Mouse (Mus musculus) bone marrow macrophage, adult 2 months (primary cell): ENCODE results near the gene Ddx20. TPM values are rescaled to one million over a fixed set of nuclear protein-coding genes. Genes with fewer than 3 reads are reported as not detected.

ENCODE experiments used
- H3K27ac ChIP-seq: 2 replicates; pipeline ENCODE4 v1.5.1; 2012; ENCODE audit warnings: low read depth, low read length; ENCODE audit not compliant: insufficient read depth
- H3K4me1 ChIP-seq: 2 replicates; pipeline ENCODE4 v1.6.1; 2012; ENCODE audit warnings: low read length; ENCODE audit not compliant: control insufficient read depth, insufficient read depth
- H3K4me3 ChIP-seq: 2 replicates; pipeline ENCODE4 v1.5.1; 2012; ENCODE audit warnings: mild to moderate bottlenecking, low read length, moderate library complexity; ENCODE audit not compliant: insufficient read depth
- CTCF ChIP-seq: IDR thresholded peaks from 2 replicates; pipeline ENCODE4 v1.5.1; 2012; ENCODE audit warnings: low read depth, mild to moderate bottlenecking, low read length, moderate library complexity
- POLR2A ChIP-seq: IDR thresholded peaks from 2 replicates; pipeline ENCODE4 v1.6.1; 2012; ENCODE audit warnings: mild to moderate bottlenecking, low read depth, low read length, borderline replicate concordance
- polyA plus RNA-seq: library from polyadenylated mRNA; stranded (reverse); fragments of >200 nt; gene quantifications from 2 replicates; pipeline ENCODE4 v1.2.4, GENCODE M21; 2012; ENCODE audit not compliant: missing spikeins, insufficient read depth, insufficient read length

The Ddx20 gene
- polyA plus RNA-seq, 1 experiment, result 14.6 TPM

DNA sequence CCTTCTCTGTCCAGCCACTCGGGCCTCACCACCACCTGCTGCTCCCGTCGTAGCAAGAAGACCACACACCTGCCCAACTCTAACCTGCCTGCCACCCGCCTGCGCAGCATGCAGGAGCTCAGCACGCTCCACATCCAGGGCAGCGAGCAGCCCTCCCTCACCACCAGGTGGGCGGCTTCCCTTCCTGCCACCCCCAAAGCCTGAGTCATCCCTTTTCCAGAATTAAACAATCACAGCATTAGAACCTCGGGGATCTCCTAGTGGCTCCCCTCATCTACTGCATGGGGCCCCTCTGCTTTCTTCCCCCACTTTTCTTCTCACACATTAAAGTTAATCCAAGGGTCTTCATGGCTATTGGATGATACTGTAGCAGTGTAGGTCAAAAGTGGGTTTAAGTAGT, 19.2 kb downstream of the Ddx20 start:
- TF ChIP-seq POLR2A (no peak), CTCF (no peak)
- Histone ChIP-seq H3K4me3 (no peak overlapping the region), H3K4me1 (no peaks in the 10 kb centered on the region), H3K27ac (no peak overlapping the region)

DNA sequence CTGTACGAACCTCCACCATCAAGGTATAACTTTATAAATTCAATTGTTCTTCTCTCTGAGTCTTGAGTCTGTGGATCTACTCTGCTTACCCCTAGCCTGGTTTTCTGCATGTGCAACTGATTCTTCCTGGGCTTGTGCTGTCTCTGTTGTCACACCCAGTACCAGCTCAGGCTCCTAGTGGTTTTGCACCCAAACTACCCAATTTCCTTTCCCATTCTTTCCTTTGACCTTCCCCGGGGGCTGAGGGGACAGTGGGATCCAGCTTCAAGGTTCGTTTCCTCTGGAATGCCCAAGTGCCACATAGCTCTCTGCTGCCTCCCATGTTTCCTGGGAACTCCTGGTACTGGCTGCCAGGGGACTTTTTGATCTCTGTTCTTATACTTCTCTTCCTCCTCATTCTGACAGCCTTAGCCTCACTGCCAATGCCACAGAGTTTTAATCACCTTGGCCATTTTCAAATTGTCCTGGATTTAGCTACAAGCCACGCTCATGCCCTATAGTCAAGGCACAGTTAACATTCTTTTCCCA, 20.3 kb downstream of the Ddx20 start:
- Histone ChIP-seq H3K4me3 (no peak overlapping the region), H3K4me1 (no peaks in the 10 kb centered on the region), H3K27ac (no peak overlapping the region)
- TF ChIP-seq POLR2A, result no peak
- TF ChIP-seq CTCF, result no peak

DNA sequence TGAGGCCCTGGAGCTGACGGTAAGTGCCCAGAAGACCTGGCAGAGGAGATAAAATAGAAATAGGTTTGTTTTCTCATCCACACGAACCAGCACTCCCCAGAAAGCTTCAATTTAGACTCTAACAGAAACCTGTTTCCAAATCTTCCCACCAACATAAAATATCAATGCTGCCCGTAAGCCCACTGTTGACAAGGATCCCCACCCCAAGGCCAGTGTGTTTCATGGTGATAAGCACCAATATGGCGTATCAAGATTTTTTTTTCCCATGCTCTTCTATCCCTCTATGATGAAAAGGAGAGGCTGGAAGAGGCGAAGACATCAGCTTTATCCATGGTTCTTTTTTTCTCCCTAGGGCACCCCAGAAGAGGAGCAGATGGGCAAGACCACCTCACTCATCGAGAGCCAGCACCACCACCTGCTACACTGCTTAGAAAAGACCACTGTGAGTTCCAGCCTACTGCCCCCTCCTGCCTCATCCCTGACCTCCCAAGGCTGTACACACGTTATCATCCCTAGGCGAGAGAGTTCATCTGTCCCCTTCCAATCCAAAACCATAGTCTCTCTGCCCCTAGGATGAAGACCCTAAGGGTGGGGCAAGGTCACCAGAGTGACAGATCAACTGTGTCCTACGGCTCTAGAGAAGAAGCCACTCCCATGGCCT, 22.1 kb downstream of the Ddx20 start:
- Histone ChIP-seq H3K4me1 (no peaks in the 10 kb centered on the region), H3K27ac (no peak overlapping the region), H3K4me3 (no peak overlapping the region)
- TF ChIP-seq POLR2A, result no peak
- TF ChIP-seq CTCF, result no peak

DNA sequence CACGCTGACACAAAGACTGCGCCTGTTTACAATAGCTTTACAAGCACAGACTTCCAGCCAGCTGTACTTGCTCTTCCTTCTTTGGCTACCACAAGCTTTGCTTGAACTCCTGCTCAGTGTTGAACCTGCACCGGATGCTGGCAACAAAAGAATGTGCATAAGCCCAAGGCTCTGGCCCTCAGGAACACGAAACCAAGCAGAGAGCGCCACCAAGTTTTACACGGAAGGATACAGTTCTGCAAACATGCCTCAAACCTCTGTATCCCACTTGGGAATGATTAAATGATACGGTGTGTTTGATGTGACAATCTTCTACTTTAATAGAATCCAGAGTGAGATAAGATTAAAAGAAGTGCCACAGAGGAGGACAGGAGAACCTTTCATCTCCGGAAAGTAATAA, 24.3 kb downstream of the Ddx20 start:
- Histone ChIP-seq H3K4me1 (no peaks in the 10 kb centered on the region), H3K4me3 (no peak overlapping the region), H3K27ac (no peak overlapping the region)
- TF ChIP-seq POLR2A (no peak), CTCF (no peak)

DNA sequence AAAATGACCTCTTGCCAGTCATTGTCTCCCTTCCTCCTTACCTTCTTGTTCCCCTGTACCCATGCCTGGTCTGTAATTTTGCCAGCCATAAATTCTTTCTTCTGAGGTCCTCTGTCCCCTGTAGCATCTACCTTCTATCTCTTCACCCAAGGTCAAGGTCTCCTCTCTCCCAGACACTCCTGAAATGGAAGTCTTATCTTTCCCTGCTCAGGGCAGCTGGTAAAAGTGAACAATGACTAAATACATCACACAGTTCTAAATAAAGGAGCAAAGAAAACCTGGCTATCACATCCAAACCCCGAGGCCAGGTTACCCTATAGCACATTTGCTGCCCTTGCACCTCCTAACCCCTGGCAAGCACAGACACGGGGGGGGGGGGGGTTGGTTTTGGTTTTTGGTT, 26.8 kb downstream of the Ddx20 start:
- Histone ChIP-seq H3K27ac (no peak overlapping the region), H3K4me3 (no peak overlapping the region), H3K4me1 (no peaks in the 10 kb centered on the region)
- TF ChIP-seq CTCF, result no peak
- no peak for TF ChIP-seq POLR2A

DNA sequence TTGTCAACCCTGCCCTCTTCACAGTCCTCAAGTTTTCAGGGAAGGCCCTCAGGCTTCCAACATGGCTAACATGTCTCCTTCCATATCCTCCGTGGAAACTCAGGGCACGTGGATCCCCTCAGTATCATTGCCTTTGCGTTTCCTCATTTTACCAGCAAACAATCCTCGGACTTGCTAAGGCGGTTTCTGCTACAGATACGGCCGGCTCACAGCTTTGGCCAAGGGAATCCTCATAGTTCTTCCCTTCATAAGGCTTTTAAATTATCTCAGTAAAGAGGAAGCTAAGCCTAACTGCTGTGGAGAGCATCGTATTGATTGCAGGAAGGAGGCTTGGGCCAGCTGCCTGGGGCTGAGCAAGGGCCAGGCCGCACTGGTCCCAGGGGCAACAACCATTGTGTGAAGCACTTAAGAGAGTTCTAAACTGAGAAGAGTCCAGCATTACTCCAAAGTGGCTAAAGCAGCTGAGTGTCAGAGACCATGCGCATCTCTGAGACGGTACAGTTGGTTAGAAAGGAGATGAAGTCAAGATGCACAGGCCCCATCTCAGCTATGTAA, 32.3 kb downstream of the Ddx20 start:
- no peaks in the 10 kb centered on the region for H3K4me1 ChIP-seq
- TF ChIP-seq POLR2A, result no peak
- no peak overlapping the region for H3K4me3 ChIP-seq

DNA sequence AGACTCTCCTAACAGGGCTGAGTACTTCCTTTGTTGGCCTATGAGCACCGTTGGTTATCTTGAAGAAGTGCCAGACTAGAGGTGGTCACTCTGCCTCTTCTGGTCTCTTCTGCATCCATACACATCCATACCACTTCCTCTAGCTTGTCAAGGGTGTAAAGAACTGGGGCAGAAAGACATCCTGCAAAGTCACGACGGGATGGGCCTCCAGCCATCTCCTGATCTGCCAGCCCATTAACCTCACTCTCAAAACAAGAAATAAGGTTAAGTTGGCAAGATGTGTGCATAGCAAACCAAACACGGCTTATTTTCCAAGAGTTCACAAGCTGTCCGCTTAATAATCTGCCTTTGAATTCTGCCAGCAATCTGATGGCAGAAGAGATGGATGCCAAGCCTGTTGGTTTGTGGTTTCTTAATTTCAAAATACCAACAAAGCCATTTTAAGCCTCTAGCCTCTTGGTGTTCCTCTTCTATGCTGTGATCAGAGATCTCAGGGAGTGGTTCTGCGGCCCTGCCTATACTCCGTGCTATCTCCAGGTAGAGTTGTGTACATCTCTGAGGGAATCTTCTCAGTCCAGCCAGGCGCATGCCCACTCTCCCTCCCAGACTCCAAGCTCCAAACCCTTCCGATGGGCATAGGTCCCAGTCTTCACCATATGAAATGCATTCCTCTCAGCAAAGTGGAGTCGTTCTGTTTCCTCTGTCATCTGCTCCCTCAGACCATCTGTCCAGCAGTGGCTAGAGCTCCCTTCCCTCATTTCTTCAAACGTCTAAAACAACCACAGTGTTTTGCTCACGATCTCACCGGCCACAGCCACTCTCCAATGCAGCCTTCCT, 33.6 kb downstream of the Ddx20 start:
- H3K4me1 ChIP-seq, result no peaks in the 10 kb centered on the region
- TF ChIP-seq CTCF (no peak), POLR2A (no peak)
- H3K4me3 ChIP-seq, result no peak overlapping the region
- no peak overlapping the region for H3K27ac ChIP-seq

More for the DNA sequence above, 32.3 kb downstream of the Ddx20 start:
- H3K27ac ChIP-seq, result no peak overlapping the region

DNA sequence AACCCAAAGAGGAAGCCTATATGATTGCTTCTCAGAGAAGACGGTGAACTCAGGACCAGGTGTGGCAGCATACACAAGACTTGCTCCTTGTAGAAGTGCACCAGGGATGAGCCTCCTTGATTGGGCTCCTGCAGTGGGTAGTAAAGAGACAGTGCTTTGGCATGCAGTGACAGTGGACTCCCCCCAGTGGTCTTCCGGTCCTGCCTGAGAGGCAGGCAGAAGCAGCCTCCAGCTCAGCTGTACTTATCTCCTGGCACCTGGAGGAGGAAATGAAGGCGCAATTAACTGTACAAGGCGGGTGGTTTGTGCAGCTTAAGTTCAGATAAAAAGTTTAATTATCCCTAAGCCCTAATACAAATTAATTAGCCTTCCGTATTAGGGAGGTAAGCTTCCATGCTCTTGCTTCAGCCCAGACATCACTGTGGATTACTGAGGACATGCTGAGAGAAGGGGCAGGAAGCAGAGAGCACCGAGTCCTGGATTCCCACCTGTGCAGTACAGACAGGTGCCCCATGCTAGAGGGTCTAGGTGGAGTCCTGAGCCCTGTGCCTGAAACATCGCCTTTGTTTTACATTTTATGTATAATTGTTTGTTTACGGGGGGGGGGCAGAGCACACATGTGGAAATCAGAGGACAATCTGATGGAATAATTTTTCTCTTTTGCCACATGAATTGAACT, 38.3 kb downstream of the Ddx20 start:
- H3K4me1 ChIP-seq, result no peaks in the 10 kb centered on the region
- TF ChIP-seq POLR2A, result no peak
- no peak for TF ChIP-seq CTCF
- H3K4me3 ChIP-seq, result no peak overlapping the region
- H3K27ac ChIP-seq, result no peak overlapping the region

DNA sequence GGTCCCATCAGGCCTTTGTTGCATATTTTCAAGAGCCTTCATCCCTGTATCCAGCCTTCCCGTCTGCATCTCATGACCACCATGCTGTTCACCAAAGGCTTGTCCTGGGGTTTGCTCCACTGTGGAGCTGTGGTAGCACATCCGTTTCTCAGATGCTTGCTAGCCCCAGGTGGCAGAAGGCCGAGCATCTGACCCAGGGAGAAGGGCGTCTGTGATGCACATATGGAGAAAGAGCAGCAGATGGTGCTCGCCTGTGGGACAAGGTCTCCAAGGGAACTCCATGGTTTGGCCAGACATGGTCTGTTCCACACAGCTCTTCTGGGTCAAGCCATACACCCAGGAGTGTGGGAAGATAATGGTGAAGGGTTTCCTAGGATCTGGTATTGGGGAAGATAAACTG, 43.8 kb downstream of the Ddx20 start:
- Histone ChIP-seq H3K4me3 (no peak overlapping the region), H3K4me1 (no peaks in the 10 kb centered on the region), H3K27ac (no peak overlapping the region)
- TF ChIP-seq POLR2A, result no peak
- no peak for TF ChIP-seq CTCF

DNA sequence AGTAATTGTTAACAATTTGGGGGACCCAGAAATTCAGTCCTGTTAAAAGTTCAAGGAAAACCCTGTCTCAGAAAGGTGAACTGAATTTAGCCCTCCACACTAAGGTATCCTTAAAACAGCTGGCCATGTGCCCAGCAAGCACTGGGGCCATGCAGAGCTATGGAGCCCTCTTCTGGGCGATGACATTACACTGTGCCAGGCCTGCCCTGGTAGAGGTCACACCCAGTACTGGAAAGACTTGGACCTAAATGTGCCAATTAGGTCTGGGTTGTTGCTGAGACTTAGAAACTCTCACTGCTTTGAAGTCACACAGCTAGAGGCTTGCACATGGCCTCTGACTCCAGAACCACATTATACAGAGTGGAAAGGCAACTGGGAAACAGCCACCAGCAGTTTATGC, 45.2 kb downstream of the Ddx20 start:
- no peak overlapping the region for H3K27ac ChIP-seq
- H3K4me1 ChIP-seq, result no peaks in the 10 kb centered on the region
- H3K4me3 ChIP-seq, result no peak overlapping the region
- TF ChIP-seq POLR2A (no peak), CTCF (no peak)
